Mouse (Mus musculus) adipocyte (in vitro differentiated cells): ENCODE results near the gene Tpst1.
A peak's percentile ranks its signal among the peaks of the same experiment; 100 is the strongest.

Experiments
- DNase-seq: peaks from one replicate; pipeline ENCODE4 v3.0.0-alpha.2; 2016; ENCODE audit warnings: low spot score

The Tpst1 gene

GRCm38 (mm10) chr5:130089626-130090393 lies 16.7 kb downstream of the Tpst1 start:
- peak; percentile 60 for DNase-seq

GRCm38 (mm10) chr5:130096754-130097153 lies 23.6 kb downstream of the Tpst1 start:
- no peak for DNase-seq

DNA sequence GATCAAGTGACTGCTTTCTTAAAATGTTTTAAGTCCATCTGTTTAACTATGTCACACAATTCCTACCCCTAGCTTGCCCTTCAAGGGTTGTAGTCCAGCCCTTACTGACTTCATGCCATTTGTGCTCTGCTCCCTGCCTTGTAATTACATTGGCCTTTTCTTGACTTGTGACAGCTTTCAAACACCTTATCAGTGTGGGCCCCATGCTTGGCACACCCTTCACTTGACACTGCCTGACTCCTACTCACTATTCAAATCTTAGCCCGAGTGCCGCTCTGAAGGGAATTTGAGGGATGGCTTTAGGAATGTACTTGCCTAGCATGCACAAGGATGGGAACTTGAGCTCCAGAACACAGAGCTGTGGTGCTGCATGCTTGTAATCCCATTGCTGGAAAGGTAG lies 24.7 kb downstream of the Tpst1 start:
- DNase-seq = no peak

DNA sequence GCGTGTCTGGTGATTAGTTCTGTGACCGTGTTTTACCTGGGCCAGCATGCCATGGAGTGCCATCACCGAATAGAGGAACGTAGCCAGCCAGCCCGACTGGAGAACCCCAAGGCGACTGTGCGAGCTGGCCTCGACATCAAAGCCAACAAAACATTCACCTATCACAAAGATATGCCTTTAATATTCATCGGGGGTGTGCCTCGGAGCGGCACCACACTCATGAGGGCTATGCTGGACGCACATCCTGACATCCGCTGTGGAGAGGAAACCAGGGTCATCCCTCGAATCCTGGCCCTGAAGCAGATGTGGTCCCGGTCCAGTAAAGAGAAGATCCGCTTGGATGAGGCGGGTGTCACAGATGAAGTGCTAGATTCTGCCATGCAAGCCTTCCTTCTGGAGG lies 28.6 kb downstream of the Tpst1 start:
- DNase-seq = no peak

- no peak for DNase-seq
These were observed 36.2 kb downstream of the Tpst1 start for GRCm38 (mm10) chr5:130109348-130109747.

DNA sequence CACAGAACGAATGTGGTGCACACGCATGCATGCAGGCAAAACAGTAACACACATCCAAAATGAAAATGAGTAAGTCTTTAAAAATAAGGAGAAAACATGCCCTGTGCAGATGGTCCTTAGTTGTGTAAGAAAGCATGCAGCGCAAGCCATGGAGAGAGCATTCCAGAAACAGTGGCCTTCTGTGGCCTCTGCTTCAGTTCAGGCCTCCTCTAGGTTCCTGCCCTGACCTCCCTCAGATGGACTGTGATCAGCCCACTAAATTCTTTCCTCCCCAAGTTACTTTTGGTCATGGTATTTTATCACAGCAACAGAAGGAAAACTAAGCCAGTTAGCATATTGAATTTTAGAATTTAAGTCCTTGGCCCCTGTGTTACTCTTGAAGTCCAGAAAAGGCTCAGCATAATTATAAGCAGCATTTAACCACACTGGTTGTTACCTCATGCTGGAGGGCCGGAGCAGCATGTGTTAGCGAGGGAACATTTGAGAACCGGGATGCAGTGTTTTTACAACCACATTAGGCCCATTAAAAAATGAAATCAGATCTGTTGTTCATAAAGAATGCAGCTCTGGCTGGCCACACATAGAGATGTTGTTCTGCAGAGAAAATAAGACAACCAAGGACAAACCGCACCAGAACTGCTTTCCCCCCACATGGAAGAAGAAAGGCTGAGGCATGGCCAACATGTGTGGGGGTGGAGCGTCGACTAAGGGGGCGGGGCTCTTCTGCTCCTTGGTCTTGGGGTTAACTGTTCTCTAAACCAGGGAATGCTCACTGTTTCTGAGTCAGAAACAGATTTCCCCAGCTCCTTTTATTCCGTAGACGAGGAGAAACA lies 37.7 kb downstream of the Tpst1 start:
- DNase-seq = peak; percentile 40

DNA sequence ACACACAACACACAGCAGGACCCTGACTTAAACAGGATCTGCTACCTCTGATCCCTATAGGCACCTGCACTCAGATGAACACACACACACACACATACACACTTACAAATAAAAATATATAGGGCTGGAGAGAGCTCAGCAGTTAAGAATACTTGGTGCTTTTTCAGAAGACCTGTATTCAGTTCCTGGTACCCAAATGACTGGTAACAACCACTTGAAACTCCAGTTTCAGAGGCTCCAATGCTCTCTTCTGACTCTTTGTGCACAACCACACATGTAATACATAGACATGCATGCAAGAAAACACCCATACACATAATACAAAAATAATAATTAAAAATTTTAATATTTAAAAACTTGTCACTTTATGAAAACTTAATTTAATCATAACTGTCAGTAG lies 39.5 kb downstream of the Tpst1 start:
- DNase-seq = no peak

DNA sequence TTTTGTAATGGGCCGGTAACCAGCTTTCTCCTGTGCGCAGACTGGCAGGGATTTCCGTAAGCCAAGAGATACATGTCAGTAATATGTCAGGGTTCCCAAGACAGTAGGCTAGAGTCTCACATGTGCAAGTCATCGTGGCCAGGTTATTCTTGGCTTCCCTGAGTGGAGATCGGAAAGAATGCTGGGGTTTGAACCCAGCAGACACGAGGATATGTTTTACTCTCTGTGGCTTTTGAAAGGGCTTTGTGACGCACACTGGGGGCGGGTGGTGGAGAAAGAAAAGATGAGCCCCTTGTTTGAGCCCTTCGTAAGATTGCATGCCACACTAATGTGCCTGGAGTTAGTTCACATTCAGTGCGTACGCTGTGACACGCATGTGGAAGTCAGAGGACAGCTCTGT lies 43.0 kb downstream of the Tpst1 start:
- DNase-seq = no peak

- DNase-seq = peak; percentile 56
These were observed 43.7 kb downstream of the Tpst1 start for GRCm38 (mm10) chr5:130116857-130117256.

GRCm38 (mm10) chr5:130117932-130118331 lies 44.8 kb downstream of the Tpst1 start:
- DNase-seq = no peak

GRCm38 (mm10) chr5:130119236-130119635 lies 46.1 kb downstream of the Tpst1 start:
- DNase-seq = no peak

- DNase-seq = no peak
These were observed 47.1 kb downstream of the Tpst1 start for GRCm38 (mm10) chr5:130120070-130120736.

GRCm38 (mm10) chr5:130120904-130121303 lies 47.8 kb downstream of the Tpst1 start:
- DNase-seq = peak; percentile 88

- DNase-seq = no peak
These were observed 49.2 kb downstream of the Tpst1 start for GRCm38 (mm10) chr5:130122355-130122754.

GRCm38 (mm10) chr5:130124271-130124670 lies 51.1 kb downstream of the Tpst1 start:
- DNase-seq = no peak

GRCm38 (mm10) chr5:130128686-130129523 lies 55.8 kb downstream of the Tpst1 start:
- peak; percentile 58 for DNase-seq

DNA sequence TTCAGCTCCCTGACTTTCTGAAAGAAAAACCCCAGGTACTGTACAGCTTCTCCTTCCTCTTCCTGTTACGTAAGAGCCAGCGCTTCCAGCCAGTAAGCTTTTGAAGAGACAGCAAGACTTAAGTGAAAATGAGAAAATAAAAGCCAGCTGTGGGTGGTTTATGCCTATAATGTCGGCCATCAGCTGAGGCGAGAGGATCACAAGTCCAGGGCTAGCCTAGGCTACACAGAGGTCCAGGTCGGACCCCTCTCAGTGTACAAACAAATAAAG lies 56.3 kb downstream of the Tpst1 start:
- DNase-seq = no peak

DNA sequence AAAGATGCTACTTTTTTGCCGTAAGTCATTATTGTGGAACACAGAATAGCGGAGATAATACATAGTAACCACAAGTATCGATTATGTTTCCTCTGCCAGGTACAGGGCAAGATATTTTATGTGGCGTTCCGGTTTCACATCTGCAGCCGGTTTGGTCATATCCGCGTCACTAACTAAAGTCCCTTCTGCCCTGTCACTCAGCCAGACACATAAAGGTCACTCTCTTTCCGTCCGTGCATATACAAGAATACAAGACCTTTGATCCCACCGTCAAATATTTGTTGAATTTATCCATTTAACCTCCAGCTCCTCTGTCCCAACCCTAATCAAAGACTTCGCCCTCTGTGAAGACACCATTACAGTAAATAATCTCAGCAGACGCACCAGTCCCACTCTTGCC lies 63.5 kb downstream of the Tpst1 start:
- DNase-seq = no peak

DNA sequence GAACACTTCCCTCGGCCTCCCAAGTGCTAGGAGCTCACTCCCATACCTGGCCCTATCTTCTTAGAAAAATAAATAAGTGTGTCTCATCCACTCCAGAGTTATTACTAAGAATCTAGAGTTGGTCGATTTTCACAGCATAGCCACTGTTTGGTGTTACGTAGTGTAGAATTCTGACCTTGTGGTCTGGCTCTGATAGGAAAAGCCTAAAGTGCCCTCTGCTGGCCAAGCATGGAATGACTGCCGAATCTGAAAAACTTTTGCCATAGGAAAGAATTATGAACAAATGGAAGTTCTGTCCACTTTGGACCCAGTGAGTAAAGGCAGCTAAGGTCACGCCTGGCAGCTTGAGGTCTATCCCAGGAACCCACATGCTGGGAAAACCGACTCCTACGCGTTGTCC lies 66.3 kb downstream of the Tpst1 start:
- DNase-seq = peak; percentile 97

GRCm38 (mm10) chr5:130141138-130141537 lies 68.0 kb downstream of the Tpst1 start:
- DNase-seq = peak; percentile 69

DNA sequence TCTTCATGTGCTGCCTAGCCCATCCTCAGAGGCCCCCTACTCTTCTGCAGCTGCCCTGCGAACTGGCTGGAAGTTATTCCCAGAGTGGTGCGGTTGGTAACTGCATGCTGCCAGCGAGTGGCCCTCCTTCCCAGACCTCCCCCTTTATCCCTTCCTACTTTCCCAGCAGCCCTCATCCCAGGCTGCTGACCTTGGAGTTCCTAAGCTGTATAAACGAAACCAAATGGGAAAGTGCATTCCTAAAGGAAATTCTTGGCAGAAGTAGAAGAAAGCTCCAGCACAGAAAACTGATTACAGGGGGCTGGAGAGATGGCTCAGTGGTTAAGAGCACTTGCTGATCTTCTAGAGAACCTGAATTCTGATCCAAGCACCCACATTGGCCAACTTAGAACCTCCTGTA lies 68.9 kb downstream of the Tpst1 start:
- DNase-seq = no peak

GRCm38 (mm10) chr5:130143101-130143500 lies 70.0 kb downstream of the Tpst1 start:
- DNase-seq = no peak
